Mouse (Mus musculus) kidney, postnatal 25 days (tissue): ENCODE data around the gene Hjurp.
A peak's percentile ranks its signal among the peaks of the same experiment; 100 is the strongest.
"Not testable (repeated sequence)": the region's sequence is repeated elsewhere in the genome, so short reads cannot be mapped to it uniquely, and the experiment has no call there.

ENCODE experiments used
- DNase-seq, 2 experiments: peaks; one replicate each; pipeline ENCODE4 v3.0.0; 2021; ENCODE audit warnings: mixed read lengths in 2 of 2

Hjurp gene

DNA sequence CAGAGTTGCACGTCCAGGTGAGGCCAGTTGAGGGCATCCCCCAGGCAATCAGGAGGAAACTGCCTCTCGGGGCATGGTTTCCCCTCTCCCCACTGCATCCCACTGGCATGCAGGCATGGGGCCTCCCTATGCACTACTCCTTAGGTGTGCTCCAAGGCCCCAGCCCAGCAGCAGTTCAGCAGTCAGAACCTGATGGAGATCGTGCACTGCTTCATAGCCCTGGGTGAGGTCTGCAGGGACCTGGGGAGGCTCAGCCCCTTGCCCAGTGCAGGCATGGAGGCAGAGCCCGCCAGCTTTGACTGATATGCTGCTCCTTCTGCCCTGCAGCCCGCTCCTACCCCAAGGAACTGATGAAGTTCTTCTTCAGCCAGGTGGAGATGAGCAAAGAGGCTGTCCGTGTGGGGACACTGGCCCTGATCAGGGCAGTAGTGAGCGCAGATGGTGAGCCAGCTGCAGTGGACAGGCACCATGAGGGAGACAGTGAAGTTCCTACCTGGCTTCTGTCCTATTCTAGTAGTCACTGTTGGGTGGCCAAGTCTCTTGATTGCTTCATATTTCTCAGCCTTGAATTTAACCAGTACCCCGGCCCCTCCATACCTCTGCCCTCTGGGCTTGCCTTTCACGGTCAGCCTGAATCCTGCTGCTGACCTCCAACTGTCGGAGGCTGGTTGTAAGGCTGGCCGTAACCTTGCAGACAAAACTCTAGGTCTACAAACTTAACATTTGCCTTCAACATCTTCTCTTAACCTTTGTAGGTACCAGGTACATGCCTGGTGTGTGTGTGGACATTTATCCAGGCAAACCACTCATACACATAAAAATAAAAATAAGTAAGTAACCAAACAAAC is 42.2 kb downstream of the Hjurp start:
- DNase-seq = peak in 1 of 2 experiments; percentile 54

- no peak for DNase-seq
Observed at GRCm38 (mm10) chr1:88234646-88235045, 42.8 kb downstream of the Hjurp start.

DNA sequence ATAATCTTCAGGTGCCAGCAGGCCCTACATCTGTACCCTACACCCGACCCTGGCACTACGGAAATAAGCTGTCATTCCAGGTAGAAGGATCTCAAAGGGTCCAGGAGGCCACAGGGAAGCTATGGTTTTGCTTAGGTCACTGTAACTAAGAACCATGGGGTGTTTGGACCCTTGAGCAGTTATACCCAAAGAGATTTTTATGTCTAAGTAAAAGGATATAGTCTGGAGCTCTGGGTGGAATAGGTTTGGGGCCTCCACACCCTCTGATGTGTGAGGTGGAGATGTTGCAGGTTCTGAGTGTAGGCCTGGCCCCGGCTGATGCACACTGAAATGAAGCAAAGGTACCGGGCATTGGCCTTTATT is 43.2 kb downstream of the Hjurp start:
- peak in 1 of 2 experiments; percentile 31 for DNase-seq

- peak in 1 of 2 experiments; percentile 65 for DNase-seq
Observed at GRCm38 (mm10) chr1:88233421-88234247, 43.8 kb downstream of the Hjurp start.

- peak in 1 of 2 experiments; percentile 34 for DNase-seq
Observed at GRCm38 (mm10) chr1:88232664-88233380, 44.6 kb downstream of the Hjurp start.

- peak in 1 of 2 experiments; percentile 53 for DNase-seq
Observed at GRCm38 (mm10) chr1:88231803-88232499, 45.5 kb downstream of the Hjurp start.

GRCm38 (mm10) chr1:88230981-88231802 is 46.2 kb downstream of the Hjurp start:
- DNase-seq = peak in 1 of 2 experiments; percentile 36

DNA sequence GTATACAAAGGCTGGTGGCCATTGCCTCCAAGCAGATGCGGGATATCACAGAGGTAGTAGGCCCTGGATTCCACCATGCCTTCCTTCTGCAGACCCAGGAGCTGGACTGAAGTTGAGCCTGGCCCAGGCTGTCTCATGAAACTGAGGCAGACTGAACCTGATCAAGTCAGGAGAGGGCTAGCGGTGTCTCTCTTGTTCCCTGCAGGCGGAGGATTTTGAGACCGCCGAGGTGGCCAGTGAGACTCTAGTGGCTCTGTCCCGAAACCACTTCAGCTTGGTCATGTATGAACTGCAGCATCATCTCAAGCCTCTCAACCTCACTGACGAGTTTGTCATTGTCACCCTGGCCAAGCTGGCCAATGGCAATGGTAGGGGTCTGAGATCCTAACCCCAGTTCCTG is 47.0 kb downstream of the Hjurp start:
- peak in 1 of 2 experiments; percentile 49 for DNase-seq

GRCm38 (mm10) chr1:88229986-88230385 is 47.4 kb downstream of the Hjurp start:
- peak in 1 of 2 experiments; percentile 59 for DNase-seq

DNA sequence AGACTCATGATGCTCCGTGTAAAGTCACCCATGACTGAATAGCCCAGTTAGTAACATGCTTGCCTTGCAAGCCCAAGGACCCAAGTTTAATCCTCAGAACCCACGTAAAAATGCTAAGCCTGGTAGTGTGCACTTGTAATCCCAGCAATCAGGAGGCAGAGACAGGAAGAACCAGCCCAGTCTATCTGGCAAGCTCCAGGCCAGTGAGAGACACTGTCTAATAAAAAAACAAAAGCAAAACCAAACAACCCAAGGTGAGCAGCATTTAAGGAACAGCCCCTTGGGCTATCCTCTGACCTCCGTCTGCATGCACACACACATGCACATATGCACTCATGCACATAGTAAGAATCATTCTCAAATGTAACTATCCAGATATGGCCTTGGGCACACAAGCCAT is 47.9 kb downstream of the Hjurp start:
- DNase-seq = peak in 1 of 2 experiments; percentile 40

- DNase-seq = peak; percentile 5 to 40
Observed at GRCm38 (mm10) chr1:88228121-88228520, 49.3 kb downstream of the Hjurp start.

DNA sequence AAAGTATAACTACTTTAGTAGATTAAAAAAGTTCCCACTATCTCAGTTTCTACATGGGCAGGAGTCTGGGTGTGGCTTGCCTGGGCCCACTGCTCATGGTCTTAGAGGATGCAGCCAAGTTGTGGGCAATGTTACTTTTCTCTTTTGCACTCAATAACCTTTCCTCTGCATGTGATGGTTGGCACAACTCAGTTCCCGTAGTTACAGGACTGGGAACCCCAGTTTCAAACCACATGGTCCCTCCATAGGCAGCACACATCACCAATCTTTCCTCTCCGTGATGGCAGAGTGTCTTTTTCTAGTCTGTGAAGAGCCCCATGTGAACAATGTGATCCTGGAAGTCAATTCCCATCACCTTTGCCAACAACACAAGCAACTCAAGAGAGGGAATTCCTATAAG is 50.0 kb downstream of the Hjurp start:
- peak; percentile 2 to 32 for DNase-seq

GRCm38 (mm10) chr1:88226670-88227379 is 50.6 kb downstream of the Hjurp start, which contains the start of gene Mroh2a:
Gene Mroh2a, plus strand, starts transcription at chr1:88226986.
- peak in 1 of 2 experiments; percentile 39 for DNase-seq

GRCm38 (mm10) chr1:88225741-88226140 is 51.7 kb downstream of the Hjurp start:
- peak; percentile 10 to 28 for DNase-seq

DNA sequence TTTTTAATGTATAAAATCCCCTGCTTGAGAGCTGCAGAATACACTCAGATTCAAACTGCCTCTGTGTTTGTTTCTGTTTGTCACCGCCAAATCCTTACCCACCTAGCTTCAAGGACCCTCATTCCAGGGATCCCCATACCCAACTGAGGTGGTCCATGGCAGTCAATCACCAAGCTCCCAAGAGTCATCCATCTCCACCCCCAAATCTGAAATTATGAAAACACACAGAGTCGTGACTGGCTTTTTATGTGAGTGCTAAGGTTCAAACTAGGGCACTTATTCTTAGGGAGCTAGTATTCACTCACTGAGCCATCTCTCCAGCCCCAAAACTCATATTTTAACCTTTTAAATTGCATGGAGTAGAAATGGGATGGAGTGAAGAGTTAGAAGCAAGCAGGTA is 52.1 kb downstream of the Hjurp start:
- not testable (repeated sequence) for DNase-seq

DNA sequence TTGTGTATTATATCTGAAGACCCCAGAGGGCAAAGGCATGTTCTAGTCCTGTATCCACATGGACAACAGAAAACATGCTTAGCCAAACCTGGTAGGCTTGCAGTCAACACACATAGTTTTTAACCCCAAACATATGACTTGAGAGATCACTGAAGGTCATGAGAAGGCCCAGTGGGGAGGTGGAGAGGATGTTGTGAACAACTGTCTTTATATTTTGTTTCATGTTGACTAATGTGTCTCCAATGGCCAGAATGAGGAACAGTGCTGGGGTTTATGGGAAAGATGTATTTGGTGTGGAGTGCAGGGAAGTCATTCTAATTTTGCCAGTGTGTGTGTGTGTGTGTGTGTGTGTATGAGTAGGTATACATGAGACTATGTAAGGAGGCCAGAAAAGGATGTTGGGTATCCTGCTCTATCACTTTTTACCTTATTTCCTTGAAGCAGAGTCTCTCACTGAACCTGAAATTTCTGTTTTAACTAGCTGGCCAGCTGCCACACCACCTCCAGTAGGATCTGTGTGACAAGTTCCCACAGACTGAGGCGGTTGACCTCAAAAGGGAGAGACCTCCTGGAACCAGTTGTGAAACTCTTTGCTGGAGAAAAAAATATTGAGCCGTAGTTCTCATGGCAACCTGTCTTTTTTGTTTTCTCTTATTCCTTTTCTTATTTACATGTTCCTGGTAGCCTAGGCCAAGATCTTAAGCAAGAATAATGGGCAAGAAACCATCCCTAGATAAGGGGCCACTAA is 53.2 kb downstream of the Hjurp start:
- peak; percentile 52 to 71 for DNase-seq

- DNase-seq = peak in 1 of 2 experiments; percentile 45
Observed at GRCm38 (mm10) chr1:88223591-88223990, 53.8 kb downstream of the Hjurp start.

DNA sequence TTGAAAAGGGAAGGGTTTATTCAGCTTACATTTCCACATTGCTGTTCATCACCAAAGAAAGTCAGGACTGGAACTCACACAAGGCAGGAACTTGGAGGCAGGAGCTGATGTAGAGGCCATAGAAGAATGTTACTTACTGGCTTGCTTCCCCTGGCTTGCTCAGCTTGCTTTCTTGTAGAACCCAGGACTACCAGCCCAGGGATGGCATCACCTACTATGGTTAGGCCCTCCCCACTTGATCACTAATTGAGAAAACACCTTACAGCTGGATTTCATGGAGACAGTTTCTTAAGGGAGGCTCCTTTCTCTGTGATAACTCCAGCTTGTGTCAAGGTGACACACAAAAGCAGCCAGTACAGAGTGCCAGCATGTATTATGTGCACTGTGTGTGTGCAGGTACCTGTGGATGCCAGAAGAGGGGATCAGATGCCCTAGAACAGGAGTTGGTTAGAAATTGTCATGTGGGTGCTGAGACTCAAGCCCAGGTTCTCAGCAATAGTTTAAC is 54.4 kb downstream of the Hjurp start:
- peak in 1 of 2 experiments; percentile 37 for DNase-seq

GRCm38 (mm10) chr1:88222216-88222615 is 55.2 kb downstream of the Hjurp start:
- no peak for DNase-seq

- DNase-seq = peak in 1 of 2 experiments; percentile 33
Observed at GRCm38 (mm10) chr1:88220336-88220735, 57.1 kb downstream of the Hjurp start.
